Mouse (Mus musculus): ENCODE results near the gene Mageh1. TPM values are rescaled to one million over a fixed set of nuclear protein-coding genes. Genes with fewer than 3 reads are reported as not detected.

Mageh1 gene
- total RNA-seq (2023; ENCODE audit: inconsistent age): 0.36 to 0.48 TPM (median 0.48 TPM) in 3 of 4 replicates, not detected in the other

DNA sequence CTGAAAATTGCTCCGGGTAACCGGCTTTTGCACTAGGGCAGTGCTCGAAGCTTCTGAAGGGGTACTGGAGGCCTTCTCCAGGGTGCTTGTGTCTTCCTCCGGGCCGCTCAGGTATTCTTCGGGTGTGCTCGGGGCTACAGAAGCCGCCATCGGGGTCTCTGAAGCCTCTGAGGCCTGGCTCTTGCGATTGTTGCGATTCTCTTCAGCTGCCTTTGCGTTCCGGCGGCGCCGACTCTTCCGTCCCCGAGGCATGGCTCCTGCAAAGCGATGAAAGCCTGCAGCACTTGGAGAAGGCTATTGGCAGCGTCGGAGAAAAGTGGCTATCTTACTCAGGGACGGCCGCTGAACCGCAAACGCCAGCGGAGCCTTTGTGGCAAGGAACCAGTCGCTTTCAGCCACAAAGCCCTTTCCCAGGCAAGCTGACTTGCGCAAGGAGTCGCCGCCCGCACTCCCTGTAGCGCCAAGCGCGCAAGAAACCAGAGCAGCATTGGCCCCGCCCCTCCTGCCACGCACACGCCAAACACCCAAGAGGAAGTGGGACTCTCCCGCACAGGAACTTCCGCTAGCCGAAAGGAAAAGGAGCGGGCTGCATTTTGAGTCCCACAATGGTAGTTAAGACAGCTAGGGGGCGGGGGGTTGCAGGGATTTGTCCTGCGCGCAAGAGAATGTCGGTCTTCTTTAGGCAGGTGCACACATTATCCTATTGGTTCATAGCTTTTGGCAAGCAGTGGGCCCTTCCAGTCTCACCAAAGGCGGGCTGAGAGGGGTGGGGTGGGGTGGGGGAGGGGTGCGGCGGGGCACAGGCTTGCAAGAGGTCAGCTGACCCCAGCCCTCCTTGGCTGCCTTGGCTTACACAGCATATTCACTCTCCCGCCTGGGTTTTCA, at the start of gene Mageh1:
Mageh1 (minus strand) TSS at position 489 of the 885 bp plus-strand sequence.

DNA sequence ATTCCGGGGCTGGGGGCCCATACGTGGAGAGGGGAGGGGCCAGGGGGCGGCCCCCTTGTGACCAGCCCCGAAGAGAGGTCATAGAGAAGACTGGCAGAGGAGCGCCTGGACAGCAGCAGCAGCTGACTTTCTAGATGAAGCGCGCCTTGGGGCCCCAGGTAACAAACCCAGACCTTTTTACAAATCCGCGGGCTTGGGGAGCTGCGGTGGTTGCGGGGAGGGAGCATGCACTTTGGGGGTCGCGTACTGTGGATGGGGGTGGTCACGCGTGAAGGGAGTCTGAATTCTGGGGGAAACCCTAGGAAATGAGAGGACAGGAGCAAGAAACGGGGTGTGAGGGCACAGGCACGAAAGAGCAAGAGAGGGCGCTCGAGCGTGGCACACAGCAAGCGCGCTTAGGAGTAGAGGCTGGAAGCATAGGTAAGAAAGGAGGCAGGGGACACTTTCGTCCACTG, 31.0 kb downstream of the Mageh1 start, which contains the start of gene Usp51:
Usp51 (plus strand) TSS at position 83 of the 455 bp plus-strand sequence.

Other genes starting within 250 kb of the Mageh1 start
- gene Usp51, start 31.1 kb downstream of the Mageh1 start, total RNA-seq (2023; ENCODE audit: inconsistent age): 0.24 to 0.39 TPM in 2 of 4 replicates, not detected in the others
- not detected in 4 replicates for gene Foxr2, start 81.2 kb upstream of the Mageh1 start, total RNA-seq (2023; ENCODE audit: inconsistent age)
- 7.1 to 11.6 TPM (median 9.0 TPM) in 4 replicates for gene Rragb, start 102.4 kb upstream of the Mageh1 start, total RNA-seq (2023; ENCODE audit: inconsistent age)
- 3.3 to 10.3 TPM (median 4.8 TPM) in 4 replicates for gene Klf8, start 199.9 kb upstream of the Mageh1 start, total RNA-seq (2023; ENCODE audit: inconsistent age)